Mouse (Mus musculus) spleen, postnatal 10 days (tissue): ENCODE results near the gene Gm37240.

ENCODE experiments used
- DNase-seq, 2 experiments: peaks; one replicate each; pipeline ENCODE4 v3.0.0; 2021 to 2022; ENCODE audit warnings: low spot score in 2 of 2

Gm37240 gene

DNA sequence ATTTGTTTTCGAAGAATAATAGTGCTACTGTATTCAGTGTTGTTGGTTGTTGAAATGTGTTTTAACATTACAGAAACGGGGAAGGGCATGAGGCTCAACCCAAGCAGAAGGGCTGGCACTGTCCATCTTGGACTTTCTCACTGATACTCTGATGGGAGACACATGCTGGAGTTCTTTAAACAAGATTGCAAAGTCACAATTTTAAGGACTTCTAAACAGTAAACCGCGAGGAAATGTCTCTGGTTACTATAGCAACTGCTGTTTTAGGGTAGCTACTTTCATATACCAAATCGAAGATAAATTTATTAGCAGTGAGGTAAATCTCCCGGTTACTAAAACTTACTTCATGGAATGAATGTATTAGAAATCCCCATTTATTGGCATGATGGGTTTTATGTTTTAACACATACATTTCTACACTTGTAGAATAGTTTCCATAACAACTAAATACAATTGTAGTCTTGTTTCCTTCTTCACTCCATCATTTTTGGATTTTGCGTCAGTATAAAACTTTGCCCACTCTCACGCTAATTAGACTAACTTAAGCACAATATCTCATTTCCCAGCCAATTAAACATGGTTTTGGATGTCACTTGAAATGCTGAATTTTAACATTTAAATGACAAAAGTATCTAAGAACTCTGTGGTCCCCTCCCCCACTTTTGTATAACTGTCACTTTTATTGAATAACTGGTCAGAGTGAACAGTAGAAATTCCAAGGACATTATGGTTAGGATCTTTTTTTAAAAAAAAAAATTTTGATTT, 932.1 kb downstream of the Gm37240 start:
- DNase-seq, result no peak

DNA sequence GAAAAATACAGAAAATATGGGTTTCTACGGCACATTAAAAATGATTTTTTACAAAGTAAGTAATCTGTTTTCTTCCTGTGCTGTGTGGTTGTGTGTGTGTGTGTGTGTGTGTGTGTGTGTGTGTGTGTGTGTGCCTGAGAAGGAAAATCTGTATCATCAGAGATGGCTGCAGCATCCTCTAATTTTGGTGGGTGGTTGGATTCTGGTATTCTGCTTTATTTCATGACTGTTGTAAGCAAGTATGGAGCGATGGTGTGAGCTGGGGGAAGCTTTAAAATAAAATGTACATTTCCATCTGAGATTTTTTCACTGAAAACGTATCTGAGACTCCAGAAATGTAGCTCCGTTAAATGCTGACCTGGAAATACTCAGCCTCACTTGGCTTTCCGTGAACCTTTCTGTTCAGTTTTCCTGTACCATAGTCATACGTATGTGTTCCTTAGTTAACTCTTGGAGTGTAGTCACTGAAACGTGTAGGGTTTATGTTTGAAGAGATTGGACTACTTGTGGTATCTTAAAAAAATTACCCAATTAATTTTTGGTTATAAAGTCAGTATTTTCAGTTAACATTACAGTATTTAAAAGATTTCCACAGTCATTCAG, 934.6 kb downstream of the Gm37240 start:
- DNase-seq, result no peak

DNA sequence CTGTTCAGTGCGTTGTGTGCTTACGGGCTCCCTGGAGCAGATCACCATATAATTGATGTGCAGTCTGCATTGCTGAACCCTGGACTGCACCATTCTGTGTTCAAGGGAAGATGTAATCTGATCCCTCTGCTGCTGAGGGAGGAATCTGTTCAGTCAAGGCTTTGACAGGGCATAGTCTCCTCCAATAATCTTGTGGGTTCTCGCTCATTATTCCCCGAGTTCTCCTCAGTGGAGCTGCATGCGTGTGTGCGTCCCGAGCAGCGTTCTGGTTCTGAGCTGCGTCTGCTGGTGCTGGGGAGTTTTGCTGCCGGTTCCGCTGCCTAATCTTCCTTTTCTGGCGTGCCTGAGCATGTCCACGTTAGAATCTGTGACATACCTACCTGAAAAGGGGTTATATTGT, 935.2 kb downstream of the Gm37240 start:
- DNase-seq, result no peak

DNA sequence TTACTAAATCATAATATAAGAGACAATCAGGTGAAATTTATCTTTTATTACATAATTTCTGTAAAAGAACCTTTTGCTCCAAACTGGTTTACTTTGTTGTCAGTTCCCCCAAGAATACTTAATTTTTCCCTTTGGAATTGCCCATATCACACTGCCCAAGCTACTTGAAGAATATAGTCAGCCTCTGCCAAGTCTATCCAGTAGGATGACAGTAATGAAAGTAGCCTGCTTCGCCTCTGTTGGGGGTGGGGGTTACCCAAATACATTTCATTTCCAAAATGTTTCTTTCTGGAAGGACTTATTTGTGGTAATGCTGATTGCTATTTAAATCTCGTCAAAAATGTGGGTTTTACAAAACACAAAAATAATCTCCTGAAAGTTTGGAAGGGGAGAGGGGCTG, 935.6 kb downstream of the Gm37240 start:
- no peak for DNase-seq

DNA sequence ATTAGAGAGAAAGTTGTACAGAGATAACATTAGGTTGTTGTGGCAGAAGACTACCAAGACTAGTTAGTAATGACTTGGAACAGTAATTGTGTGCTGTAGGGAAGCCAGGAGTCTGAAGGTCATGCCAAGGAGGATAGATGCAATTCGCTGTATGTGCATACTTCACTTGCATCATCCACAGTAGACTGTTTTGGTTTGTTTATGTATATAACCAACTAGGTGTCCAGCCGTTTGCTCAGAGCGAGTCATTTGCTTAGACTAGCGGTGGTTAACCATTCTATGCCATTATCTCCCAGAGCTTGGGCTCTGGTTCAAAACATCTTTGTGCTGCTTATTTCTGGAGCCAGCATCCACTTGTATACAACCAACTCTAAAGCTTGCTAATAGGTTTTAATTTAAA, 937.9 kb downstream of the Gm37240 start:
- DNase-seq, result no peak

DNA sequence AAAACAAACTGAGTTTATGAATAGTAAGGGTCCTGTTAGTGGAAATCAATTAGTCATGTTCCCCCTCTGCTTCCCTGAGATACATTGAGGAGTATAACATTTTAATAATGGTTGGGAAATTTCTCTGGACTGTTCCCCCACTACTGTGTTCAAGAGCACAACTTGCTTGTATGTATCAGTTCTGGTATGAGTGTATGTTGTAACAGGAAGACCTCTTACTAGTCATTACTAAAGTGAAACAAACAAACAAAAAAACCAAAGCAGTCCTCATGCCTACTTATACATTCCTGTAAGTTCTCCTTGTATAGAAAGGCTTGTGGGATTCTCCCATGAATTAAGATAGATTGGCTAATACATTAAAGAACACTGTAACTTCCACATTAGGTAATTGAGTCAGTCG, 940.9 kb downstream of the Gm37240 start:
- DNase-seq, result no peak

DNA sequence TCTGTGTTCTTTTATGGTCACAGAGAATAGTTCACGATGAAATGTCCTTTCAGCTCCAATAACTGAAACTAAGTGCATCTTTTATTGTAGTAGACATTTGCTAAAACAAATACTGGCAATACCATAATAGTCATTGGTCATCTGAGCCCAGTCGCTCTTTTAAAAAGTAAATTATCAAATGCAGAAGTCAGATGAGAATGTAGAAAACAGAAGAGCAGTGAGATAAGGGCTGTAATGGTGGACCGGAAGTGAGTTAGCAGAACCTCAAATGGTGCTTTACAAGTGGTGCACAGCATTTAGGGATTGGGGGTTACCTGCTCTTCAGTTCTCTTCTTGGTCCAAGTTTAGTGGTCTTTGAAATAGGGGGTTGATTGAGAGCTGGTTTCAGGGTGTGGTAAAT, 942.4 kb downstream of the Gm37240 start:
- no peak for DNase-seq

DNA sequence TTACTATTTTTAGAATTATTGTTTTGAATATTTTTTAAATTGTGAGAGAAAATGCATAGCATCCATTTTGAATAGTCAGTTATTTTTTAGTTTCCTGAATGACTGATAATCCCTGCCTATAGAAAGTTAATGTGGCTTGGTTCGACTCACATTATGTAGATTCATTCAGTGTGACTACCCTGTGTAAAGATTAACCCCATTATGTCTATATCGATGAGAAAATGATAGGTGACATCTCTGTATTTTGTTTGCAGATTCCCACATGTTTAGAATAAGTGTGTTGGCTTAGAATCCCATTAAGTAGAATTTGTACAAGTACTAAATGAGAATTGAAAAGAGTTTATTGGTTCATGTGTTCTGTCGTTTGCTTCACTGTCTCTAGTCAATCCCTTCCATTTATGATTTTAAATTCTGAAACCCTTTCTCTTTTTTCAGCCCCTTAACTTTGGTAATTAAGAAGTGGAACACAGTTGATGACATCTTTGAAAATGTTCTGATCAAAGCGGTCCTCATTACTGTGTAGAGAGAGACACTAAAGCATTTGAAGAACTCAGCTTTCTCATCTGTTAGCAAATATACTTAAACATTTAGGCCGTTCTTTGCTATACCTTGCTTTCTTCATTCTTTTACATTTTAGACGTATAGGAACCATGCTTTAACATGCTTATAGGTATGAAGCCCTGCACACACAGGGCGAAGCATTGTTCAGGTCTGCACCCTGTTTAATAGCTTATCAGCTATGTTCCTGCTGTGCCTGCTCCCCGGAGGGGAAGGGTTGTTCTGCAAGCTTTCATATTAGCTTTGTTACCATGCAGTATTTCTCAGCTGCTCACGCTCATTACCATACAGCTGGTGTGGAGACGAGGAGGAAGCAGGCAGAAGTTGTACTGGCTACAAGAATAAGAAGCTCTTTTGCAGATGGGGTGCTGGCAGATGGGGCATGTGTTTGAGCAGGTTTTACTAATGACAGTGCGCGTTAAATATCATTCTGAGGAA, 949.7 kb downstream of the Gm37240 start:
- DNase-seq, result no peak

DNA sequence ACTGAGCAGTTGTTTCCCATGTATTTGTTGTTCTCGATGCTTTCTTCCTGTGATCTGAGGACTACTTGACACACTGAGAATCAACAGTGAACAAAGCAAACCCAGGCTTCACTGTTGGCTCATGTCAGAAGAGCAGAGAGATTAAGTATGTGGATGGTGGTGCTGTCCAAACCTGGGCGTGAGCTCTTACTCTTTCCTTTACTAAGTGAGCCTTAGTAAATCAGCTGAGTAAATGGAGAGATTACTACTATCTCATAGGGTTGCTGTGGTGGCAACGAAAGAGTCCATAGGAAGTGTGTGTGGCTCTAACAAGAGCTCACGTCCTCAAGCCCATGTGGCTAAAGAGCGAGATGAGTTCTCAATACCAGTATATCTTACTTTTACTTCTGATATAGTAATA, 950.4 kb downstream of the Gm37240 start:
- no peak for DNase-seq

DNA sequence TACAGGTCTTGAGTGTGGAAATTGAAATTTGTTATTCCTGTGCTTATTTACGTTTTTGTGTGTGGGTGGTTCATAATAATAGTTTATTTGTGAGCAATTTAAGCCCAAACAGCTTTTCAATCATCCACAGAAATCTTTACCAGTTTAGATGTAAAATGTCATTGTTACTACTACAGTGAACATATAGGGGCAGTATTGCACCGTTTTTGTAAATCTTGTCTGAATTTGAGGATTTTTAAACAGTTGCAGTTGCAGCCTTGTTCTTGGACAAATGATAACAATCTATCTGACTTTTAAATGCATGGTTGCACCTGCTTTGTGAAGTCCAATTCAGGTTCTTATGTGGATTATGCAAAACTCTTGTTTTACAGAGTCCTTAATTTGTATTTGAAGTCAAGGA, 951.1 kb downstream of the Gm37240 start:
- no peak for DNase-seq

DNA sequence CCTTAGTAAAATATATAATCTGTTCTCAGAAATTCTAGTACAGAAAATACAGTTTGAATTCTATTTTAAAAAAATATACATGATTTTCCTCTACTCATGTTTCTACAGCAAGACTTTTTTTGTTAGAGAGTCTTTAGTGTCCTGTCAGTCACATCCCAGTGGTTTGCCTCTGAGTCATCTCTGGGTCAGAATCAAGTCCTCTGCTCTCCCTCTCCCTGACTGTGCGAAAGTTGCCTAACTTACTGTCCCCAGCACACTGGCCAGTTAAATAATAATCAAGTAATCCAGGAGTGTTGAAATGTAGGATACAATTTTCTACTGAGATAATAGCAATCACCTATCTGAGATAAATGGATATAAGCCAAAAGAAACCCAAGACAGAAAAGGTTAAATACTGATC, 951.6 kb downstream of the Gm37240 start:
- DNase-seq, result no peak

DNA sequence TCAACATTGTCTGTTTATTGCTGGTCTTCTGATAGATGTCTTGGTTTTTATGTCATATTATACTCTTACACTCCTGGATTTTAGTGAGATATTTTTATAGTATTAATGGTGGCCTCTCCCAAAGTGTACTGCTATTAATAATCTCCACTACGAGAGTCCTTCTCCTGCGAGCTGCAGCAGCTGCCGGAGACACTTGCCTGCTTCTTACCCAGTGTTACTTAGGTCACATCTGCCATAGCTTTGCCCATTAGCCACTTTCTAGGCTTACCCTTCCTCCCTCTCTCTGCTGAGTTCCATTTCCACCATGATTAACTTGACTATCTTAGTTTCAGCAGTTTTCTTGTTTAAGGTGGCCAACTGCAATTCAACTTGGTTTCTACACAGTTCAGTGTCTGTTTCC, 956.6 kb downstream of the Gm37240 start:
- no peak for DNase-seq

DNA sequence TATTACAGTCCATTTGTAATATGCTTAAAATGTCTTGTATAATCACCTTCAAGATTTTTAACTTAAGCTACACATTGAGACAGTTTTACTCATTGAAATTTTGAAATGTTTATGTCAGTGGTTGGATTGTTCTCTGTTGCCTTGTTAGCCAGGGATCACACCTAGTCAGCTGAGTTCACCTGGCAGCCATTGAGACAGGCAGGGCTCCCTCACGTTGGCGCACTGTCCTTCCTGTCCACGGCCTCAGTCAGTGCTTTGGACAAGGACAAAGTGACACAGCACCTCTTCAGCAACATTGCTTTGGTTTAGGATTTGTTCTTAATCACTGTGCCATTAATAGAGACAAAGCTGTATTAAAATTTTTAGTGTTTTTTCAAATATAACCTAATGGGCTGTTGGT, 958.1 kb downstream of the Gm37240 start:
- DNase-seq, result no peak

DNA sequence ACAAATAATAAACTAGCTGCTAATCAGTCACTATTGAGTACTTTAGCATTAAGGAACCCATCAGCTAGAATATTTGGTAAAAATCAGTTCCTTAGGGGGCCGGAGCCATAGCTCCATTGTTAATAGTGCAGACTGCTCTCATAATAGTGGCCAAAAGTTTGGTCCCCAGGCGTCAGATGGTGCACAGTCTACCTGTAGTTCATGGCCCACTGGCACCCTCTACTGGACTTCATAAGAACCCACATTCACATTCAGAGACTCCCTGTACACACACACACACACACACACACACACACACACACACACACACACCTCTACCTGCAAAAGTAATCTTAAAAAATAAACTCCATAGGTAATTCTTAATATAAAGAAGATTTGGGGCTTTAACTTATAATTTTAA, 959.4 kb downstream of the Gm37240 start:
- DNase-seq, result no peak

DNA sequence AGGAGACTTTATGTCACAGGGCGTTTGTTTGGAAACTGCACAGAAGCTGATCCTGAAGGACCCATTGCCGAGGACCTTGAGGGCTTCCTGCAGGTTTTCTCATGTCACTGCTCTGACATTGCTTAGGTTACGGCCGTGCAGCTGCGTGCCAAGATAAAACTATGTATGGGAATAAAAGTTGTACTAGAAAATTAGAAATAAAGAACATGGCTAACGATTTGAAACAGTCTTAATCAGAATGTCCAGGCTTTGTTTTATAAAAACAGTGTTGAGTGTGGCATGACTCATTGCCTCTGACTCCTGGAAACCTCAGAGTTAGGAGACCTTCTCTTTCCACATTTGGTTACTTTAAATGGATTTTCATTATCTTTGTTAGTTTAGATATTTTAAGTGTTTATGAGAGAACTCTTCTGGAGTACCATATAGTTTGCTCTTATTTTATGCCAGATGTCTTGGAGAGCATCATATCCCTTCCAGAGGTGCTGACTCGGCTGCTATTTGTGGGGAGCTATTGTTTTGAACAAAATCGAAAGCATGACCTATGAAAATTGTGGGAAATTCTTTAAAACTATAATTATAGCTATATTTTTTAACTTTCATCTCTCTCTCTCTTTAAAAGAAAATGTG, 960.0 kb downstream of the Gm37240 start:
- DNase-seq, result no peak

DNA sequence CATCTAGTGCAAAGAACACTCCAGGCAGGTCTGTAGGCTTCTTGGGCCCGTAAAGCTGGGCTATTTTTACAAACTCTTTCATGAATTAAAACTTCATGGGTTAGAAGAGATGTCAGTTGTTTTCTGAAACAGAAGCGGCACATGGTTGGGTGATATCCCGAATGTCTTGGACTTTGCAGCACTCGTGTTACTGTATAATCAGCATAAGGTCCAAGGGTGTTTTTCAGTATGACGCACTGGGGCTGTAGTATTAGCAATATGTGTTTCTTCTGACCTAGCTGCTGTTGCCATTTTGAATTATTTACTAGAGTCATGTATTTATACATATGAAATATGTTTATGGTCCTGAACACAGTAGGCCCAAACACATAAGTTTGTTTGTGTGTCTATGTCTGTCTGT, 961.2 kb downstream of the Gm37240 start:
- DNase-seq, result no peak

DNA sequence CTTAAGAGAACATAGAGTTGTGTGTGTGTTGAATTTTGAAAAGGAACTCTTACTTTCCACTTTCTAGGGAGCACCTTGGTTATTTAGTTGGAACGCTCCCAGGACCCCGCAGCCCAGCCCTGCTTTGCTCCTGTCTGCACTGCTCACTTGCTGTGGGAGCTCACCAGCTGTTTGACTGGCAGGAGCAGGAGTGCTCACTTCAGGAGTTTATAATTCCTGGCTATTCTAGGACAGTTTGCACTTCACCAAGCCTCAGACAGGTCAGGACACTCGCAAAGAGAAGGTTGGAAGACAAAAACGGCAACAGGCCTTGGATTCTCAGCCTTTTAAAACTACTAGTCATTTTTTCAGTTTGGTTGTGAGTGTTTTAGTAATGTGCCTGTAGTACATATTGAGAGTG, 962.1 kb downstream of the Gm37240 start:
- DNase-seq, result no peak

DNA sequence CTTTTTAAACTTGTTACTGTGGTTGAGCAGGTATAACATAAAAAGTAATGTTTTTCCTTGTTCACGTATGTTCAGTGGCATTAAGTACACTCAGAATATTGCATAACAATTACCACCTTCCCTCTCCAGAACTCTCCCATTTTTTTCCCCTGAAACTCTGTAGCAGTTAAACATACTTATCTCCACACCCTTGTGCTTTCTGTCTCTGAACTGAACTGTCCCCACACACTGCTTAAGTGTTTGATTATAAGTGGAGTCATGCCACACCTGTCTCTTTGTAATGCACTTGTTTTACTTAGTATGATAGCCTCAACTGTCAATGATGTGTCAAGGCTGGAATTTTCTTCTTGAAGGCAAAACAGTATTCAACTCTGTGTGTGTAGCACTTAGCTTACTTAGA, 963.6 kb downstream of the Gm37240 start:
- no peak for DNase-seq

DNA sequence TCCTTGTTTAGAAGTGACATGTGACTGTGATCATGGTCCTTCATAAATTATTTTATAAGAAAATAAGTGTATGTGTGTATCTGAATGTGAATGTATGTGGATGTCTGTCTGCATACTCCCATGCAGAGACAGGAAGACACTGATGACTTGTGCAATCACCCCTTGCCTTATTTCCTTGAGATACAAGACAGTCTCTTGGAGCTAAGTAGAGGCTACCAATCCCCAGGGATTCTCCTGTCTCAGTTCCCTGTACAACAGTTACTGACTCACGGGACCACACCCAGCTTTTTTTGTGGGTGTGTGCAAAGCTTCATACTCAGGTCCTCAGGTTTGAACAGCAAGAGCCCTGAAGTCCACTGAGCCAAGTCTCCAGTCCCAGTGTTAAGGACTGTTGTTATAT, 964.1 kb downstream of the Gm37240 start:
- DNase-seq, result no peak

DNA sequence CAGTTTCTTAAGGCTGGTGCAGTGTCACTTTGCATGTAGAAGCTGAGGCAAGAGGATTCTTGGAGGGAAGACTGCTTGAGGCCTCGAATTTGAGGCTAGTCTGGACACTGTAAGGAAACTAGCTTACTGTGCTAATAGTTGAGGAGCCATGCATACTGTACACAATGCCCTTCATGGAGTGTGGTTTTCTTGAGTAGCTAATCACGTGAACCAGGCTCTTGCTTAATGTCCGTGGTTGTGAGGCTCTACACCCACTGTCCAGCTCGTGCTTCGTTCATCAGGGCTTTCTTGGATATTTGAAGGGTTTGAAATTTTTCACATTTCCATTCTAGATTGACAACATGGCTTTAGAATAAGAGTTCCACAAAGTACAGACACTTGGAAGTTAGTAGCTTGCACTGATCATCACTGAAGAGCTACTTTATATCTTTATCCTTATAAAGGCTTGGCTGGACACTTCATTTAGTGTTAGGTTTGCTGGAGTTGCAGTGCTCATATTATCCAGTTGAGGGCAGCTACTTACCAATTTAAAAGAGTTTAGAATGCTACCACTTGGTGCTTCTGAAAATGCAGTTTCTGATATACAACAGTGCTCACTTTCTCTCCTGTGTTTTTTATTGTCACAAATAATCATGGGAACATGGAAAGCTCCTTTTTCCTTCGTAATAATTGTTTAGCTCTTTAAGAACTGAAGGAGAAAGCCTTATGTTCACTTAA, 965.5 kb downstream of the Gm37240 start:
- DNase-seq, result no peak

DNA sequence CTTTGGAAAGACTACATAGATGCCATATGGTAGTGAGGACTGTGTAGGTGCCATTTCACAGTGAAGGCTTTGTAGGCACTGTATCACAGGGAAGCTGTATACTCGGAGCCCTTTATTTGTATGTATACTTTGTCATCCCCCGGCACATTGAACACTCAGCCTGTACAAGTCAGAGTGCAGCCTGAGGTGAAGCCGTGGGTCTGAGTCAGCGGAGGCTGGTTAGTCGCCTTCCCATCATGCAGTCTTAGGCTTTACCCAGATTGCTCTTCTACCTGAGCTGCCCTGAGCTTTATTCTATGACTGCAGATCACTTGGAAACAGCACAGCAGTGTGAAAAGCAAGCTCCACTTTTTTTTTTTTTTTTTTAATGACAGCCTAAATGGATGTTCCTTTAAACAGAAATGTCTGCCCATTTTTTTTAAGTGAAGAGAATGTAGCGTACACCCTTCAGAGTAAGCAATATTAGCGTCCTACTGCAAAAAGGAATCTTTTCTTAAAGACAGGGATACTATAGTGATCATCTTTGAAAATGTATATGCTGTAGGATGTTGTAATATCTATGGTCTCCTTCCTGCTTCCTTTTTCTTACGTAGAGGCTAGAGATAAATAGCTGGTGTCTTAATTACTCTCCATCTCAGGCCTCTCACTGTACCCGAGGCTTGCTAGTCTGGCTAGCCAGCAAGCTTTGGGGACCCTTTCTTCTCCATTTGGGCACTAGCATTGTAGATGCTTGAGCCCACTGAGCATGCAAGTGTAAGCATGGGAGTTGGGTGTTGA, 969.2 kb downstream of the Gm37240 start:
- no peak for DNase-seq
